Mouse (Mus musculus): ENCODE results near the gene Cdh13. TPM values are rescaled to one million over a fixed set of nuclear protein-coding genes. Genes with fewer than 3 reads are reported as not detected.

Cdh13 gene
- total RNA-seq, 1 experiment from 2014 or later = not detected

- no peak for ATAC-seq (replicated peaks; ENCODE audit: insufficient number of reproducible peaks, low FRiP score, low TSS enrichment, poor library complexity, severe bottlenecking)
Observed at GRCm38 (mm10) chr8:118431731-118432440, 148.4 kb downstream of the Cdh13 start.

- ATAC-seq (replicated peaks; ENCODE audit: insufficient number of reproducible peaks, low FRiP score, low TSS enrichment, poor library complexity, severe bottlenecking) = no peak
Observed at GRCm38 (mm10) chr8:118433553-118434180, 150.1 kb downstream of the Cdh13 start.

GRCm38 (mm10) chr8:118436751-118437150 is 153.2 kb downstream of the Cdh13 start:
- ATAC-seq (replicated peaks; ENCODE audit: insufficient number of reproducible peaks, low FRiP score, low TSS enrichment, poor library complexity, severe bottlenecking) = no peak

- no peak for ATAC-seq (replicated peaks; ENCODE audit: insufficient number of reproducible peaks, low FRiP score, low TSS enrichment, poor library complexity, severe bottlenecking)
Observed at GRCm38 (mm10) chr8:118437152-118437551, 153.6 kb downstream of the Cdh13 start.

GRCm38 (mm10) chr8:118437874-118438273 is 154.3 kb downstream of the Cdh13 start:
- ATAC-seq (replicated peaks; ENCODE audit: insufficient number of reproducible peaks, low FRiP score, low TSS enrichment, poor library complexity, severe bottlenecking) = no peak

- no peak for ATAC-seq (replicated peaks; ENCODE audit: insufficient number of reproducible peaks, low FRiP score, low TSS enrichment, poor library complexity, severe bottlenecking)
Observed at GRCm38 (mm10) chr8:118439857-118440256, 156.3 kb downstream of the Cdh13 start.

- ATAC-seq (replicated peaks; ENCODE audit: insufficient number of reproducible peaks, low FRiP score, low TSS enrichment, poor library complexity, severe bottlenecking) = no peak
Observed at GRCm38 (mm10) chr8:118443361-118443760, 159.8 kb downstream of the Cdh13 start.

- ATAC-seq (replicated peaks; ENCODE audit: insufficient number of reproducible peaks, low FRiP score, low TSS enrichment, poor library complexity, severe bottlenecking) = no peak
Observed at GRCm38 (mm10) chr8:118444651-118445207, 161.2 kb downstream of the Cdh13 start.

GRCm38 (mm10) chr8:118446516-118446915 is 163.0 kb downstream of the Cdh13 start:
- ATAC-seq (replicated peaks; ENCODE audit: insufficient number of reproducible peaks, low FRiP score, low TSS enrichment, poor library complexity, severe bottlenecking) = no peak

- ATAC-seq (replicated peaks; ENCODE audit: insufficient number of reproducible peaks, low FRiP score, low TSS enrichment, poor library complexity, severe bottlenecking) = no peak
Observed at GRCm38 (mm10) chr8:118448011-118448410, 164.5 kb downstream of the Cdh13 start.

GRCm38 (mm10) chr8:118452445-118453103 is 169.0 kb downstream of the Cdh13 start:
- no peak for ATAC-seq (replicated peaks; ENCODE audit: insufficient number of reproducible peaks, low FRiP score, low TSS enrichment, poor library complexity, severe bottlenecking)

GRCm38 (mm10) chr8:118455245-118455644 is 171.7 kb downstream of the Cdh13 start:
- no peak for ATAC-seq (replicated peaks; ENCODE audit: insufficient number of reproducible peaks, low FRiP score, low TSS enrichment, poor library complexity, severe bottlenecking)

GRCm38 (mm10) chr8:118465330-118465948 is 181.9 kb downstream of the Cdh13 start:
- ATAC-seq (replicated peaks; ENCODE audit: insufficient number of reproducible peaks, low FRiP score, low TSS enrichment, poor library complexity, severe bottlenecking) = no peak

GRCm38 (mm10) chr8:118477587-118477986 is 194.1 kb downstream of the Cdh13 start:
- no peak for ATAC-seq (replicated peaks; ENCODE audit: insufficient number of reproducible peaks, low FRiP score, low TSS enrichment, poor library complexity, severe bottlenecking)

GRCm38 (mm10) chr8:118488735-118489134 is 205.2 kb downstream of the Cdh13 start:
- no peak for ATAC-seq (replicated peaks; ENCODE audit: insufficient number of reproducible peaks, low FRiP score, low TSS enrichment, poor library complexity, severe bottlenecking)

GRCm38 (mm10) chr8:118502509-118502908 is 219.0 kb downstream of the Cdh13 start:
- no peak for ATAC-seq (replicated peaks; ENCODE audit: insufficient number of reproducible peaks, low FRiP score, low TSS enrichment, poor library complexity, severe bottlenecking)

GRCm38 (mm10) chr8:118509426-118509825 is 225.9 kb downstream of the Cdh13 start:
- ATAC-seq (replicated peaks; ENCODE audit: insufficient number of reproducible peaks, low FRiP score, low TSS enrichment, poor library complexity, severe bottlenecking) = no peak

GRCm38 (mm10) chr8:118513259-118513658 is 229.7 kb downstream of the Cdh13 start:
- no peak for ATAC-seq (replicated peaks; ENCODE audit: insufficient number of reproducible peaks, low FRiP score, low TSS enrichment, poor library complexity, severe bottlenecking)

- ATAC-seq (replicated peaks; ENCODE audit: insufficient number of reproducible peaks, low FRiP score, low TSS enrichment, poor library complexity, severe bottlenecking) = no peak
Observed at GRCm38 (mm10) chr8:118515616-118516015, 232.1 kb downstream of the Cdh13 start.

All from monocyte, adult 5-6 weeks (primary cell).